Mouse (Mus musculus) T-helper 1 cell (primary cell): ENCODE measurements around the gene Nudt14.

Experiments used
- in situ Hi-C: fragments of 300-600 bp; cut with MboI, MseI; formaldehyde crosslinking; loops from one replicate; pipeline ENCODE4 v1.15.1; 2025; ENCODE audit warnings: high pct_unique_total_duplicates

The Nudt14 gene

DNA sequence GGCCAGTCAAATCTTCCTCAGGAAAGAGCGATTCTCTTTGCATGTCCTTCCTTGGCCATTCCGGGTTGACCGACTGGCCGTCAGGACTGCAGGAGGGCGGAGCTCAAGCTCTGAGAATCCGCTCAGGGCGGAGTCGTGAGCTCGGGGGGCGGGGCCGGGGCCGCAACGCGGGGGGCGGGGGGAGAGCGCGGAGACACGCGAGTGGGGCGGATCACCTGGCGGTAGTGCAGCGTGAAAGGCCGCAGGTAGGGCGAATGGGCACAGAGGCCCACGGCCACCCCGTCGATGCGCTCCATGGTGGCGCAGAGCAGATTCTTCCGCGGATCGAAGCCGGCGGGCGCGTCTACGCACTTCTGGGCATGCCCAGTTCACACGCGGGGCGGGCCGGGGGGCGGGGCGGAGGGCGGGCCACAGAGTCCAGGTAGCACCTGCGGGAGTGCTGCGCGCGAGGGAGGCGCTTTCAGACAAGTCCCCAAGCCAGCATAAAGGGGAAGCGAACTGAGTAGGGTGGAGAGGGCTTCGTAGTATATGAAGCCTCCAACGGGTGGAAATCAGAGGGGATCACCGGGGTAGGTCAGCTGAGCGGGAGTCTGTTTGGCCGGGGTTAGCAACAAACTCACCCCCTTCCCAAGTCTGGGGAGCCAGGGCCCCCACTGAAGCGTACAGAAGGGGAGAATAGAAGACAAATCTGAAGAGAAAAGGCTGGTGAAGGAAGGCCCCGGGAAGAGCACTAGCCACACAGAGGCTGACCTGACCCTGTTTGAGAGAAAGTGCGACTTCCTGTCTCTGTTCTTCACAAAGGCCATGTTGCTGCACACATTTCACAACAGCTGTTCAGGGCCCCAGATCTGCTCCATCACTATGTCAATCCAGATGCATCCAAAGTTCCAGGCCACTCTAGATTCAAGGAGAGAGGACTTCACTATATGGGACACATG lies at the start of gene Nudt14:
Gene Nudt14 (minus strand): TSS at position 349 of the 938 bp plus-strand sequence.
- in situ Hi-C loops = no loop called here

DNA sequence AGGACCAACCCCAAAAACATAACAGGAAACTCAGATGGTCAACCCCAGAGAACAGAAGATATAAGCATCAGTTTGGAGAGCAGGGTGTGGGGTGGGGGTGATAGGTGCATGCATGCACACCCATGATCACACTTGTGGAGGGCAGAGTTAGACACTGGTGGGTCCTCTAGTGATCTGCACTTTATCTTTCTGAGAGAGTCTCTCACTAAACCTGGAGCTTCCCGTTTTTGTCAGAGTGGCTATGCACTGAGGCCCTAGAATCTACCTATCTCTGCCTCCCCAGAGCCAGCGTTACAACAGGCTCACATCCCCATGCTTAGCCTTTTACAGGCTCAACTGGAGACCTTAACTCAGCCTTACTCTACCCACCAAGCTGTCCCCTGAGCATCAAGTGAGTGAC lies 49.5 kb upstream of the Nudt14 start:
- in situ Hi-C loops = no loop called here

- in situ Hi-C loops = no loop called here
Observed at GRCm38 (mm10) chr12:112990706-112991405, 48.9 kb upstream of the Nudt14 start.

- in situ Hi-C loops = no loop called here
Observed at GRCm38 (mm10) chr12:112987877-112988276, 46.0 kb upstream of the Nudt14 start.

GRCm38 (mm10) chr12:112985346-112985745 lies 43.4 kb upstream of the Nudt14 start:
- in situ Hi-C loops = no loop called here

GRCm38 (mm10) chr12:112982031-112982430 lies 40.1 kb upstream of the Nudt14 start:
- in situ Hi-C loops = no loop called here

DNA sequence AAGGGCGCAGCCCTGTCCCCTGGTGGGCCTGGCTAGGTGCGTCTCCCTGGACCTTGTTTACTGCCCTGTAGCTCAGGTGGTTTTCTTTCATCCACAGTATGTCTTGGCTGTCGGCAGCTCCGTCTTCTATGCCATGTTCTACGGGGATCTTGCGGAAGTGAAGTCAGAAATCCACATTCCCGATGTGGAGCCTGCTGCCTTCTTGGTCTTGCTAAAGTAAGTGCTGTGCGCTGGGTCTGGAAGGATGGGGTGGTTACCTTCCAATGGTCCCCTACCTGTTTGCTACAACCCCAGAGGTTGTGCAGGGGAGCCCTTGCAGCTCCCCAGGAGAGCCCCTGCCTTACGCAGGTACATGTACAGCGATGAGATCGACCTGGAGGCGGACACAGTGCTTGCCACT lies 35.2 kb upstream of the Nudt14 start:
- in situ Hi-C loops = no loop called here

DNA sequence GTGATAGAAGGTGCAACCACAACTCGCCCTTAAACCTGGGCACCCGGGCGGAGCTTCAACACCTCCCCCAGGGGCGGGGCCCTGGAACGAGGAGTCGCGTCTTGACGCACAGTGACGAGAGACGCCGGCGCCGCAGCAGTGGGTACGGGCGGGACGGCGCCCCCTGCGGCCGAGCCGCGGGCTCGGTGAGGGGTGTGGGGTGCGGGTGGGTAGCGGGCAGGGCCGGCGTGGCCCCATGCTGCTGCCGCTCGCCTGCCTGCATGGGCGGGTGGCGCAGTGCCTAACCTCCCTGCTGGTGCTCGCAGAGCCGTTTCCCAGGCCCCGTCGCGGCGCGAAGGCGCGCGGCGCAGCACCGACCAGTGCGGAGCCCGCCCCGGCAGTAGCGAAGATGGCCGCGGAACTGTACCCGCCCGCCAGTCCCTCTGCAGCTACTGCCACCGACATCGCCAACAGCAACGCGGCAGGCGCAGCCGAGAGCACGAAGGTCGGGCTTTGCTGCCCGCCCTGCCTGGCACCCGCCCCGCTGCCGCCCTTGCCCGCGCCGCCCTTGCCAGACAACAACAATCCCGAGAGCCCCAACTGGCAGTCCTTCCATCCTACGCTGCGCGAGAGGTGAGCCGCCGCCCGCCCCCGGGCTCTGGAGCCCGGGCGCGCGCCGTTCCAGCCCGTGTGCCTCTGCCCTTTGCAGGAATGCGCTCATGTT lies 34.6 kb upstream of the Nudt14 start, which contains the start of gene Btbd6:
Gene Btbd6 (plus strand): TSS at position 112 of the 703 bp plus-strand sequence.
- in situ Hi-C loops = no loop called here

GRCm38 (mm10) chr12:112974736-112975135 lies 32.8 kb upstream of the Nudt14 start:
- in situ Hi-C loops = no loop called here

DNA sequence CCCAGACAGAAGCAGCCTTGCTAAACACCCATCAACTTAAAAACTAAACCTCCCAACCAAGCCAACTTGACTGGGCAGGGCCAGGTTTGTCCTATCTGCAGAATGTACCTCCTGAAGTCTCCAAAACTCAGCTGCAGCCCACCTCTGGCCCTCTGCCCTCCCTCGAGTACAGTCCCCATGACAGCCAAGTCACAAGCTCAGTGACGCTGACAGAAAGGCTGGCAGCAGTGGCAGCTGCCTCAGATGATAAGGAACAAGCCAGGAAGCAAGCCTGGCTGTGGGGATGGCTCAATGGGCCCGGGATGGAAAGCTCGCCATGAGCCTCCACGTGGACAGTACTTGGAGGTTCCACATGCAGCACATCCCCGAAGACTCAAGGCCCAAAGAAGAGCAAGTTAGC lies 27.7 kb upstream of the Nudt14 start:
- in situ Hi-C loops = no loop called here

- in situ Hi-C loops = no loop called here
Observed at GRCm38 (mm10) chr12:112968943-112969342, 27.0 kb upstream of the Nudt14 start.

GRCm38 (mm10) chr12:112965783-112966182 lies 23.9 kb upstream of the Nudt14 start:
- in situ Hi-C loops = no loop called here

- in situ Hi-C loops = no loop called here
Observed at GRCm38 (mm10) chr12:112961872-112962271, 19.9 kb upstream of the Nudt14 start.

GRCm38 (mm10) chr12:112961428-112961827 lies 19.5 kb upstream of the Nudt14 start:
- in situ Hi-C loops = no loop called here

GRCm38 (mm10) chr12:112959421-112959820 lies 17.5 kb upstream of the Nudt14 start:
- in situ Hi-C loops = no loop called here

- in situ Hi-C loops = no loop called here
Observed at GRCm38 (mm10) chr12:112958303-112958702, 16.4 kb upstream of the Nudt14 start.

- in situ Hi-C loops = no loop called here
Observed at GRCm38 (mm10) chr12:112955800-112956199, 13.9 kb upstream of the Nudt14 start.

DNA sequence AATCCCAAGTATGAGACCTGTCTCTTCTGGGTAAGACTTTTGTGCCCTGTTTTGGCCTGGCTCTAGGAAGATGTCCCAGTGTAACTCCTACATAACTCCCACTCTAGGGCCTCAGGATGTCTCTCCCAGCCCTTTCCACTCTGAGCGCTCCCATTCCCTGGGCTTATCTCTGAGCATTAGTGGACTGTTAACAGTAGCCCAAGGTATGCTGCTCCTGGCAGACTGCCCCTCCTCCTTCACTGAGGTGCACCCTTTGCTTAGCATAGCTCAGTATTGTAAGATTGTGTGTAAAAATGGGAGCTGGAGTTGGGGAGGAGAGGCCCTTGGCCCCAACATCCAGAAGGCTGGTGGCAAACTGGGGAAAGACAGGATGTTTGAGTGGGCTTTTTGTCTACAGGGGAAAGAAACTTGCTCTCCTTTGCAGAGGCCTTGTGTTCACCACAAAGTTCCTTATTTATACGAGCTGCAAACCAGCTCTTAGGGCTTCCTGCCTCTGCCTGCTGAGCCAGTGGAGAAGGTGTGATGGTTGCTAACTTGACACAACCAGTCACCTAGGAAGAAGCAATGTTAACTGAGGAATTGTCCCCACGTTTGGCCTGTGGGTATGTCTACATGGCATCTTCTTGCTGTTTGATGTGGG lies 11.1 kb upstream of the Nudt14 start:
- in situ Hi-C loops = no loop called here

DNA sequence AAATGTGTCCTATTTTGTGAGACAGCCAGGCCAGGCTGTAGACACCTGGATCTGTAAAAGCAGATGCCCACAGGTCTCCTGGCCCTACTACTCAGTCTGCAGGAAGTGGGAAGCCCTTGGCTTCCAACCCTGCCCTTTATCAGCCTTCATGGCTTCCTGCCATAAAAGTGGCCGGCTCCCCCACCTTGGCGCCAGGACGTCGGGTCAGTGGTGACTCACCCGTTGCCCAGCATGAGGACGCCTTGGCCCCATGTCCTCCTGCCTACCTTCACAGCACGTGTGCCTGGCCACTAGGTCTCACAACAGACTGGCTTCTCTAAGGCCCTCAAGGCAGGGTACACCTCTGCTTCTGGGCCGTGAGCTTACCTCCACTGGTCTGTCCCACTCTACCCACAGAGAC lies 10.5 kb upstream of the Nudt14 start:
- in situ Hi-C loops = no loop called here

DNA sequence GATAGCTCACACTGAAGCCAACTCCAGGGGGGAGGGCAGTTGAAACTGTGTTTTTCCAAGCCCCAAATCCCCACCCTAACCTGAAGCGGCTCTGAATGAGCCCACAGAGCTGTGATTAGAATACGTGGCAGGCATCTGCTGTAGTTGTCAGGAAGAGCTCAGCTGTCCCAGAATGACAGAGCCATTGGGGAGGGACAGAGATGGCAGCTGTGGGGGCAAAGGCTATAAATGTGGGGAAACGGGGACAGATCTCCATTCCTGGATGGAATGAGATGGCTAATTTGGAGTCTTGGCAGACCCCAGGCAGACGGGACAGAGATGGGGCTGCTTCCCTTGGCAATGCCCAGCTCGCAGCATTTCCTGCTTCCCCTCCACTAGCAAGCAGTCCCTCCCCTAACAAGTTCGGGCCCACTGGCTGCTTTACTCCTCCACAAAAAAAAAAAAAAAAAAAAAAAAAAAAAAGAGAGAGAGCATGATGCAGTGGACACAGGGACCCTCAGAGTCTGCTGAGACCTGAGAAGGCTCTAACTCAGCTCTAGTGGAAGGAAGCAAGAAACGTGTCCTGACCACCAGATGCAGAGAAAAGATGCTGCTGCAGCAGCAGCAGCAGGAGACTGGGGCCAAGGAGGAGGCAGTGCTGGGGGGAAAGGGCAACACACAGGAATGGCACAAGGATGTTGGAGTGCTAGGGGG lies 9.4 kb upstream of the Nudt14 start:
- in situ Hi-C loops = no loop called here

DNA sequence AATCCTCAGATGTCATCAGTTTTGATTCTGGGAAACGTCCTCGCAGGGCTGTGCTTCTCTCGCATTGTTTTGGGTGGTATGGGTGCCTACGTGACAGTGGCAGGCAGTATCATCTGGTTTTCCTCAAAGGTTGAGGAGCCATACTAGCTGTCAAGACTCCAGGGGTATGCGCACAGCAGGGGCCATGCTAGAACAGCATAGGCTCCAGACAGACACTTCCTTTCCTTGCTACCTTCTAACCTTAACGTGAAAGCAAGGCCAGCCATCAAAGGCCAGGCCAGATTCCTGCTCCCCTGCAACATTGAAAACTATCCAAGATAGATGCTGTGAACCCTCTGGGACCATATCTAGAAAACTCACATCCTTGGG lies 8.8 kb upstream of the Nudt14 start:
- in situ Hi-C loops = no loop called here
